In genomic region chr7:128248081-128249042, GRCm38 (mm10) we compare ENCODE assay signal across 9 mouse cellular contexts. TPM values are rescaled to one million over a fixed set of nuclear protein-coding genes. Genes with fewer than 3 reads are reported as not detected.
DNase-seq lines count a peak whose midpoint lies in the region; ATAC-seq and TF ChIP-seq lines count a peak whose summit lies in the region.
"Had no signal": no experiment of that assay in that cellular context is flagged by ENCODE, and none has a peak within 500 bp of the region (broad histone marks: within the 10 kb centered on the region; RNA-seq: fewer than 3 reads in every experiment).

No protein-coding gene starts in this region.

- no peak overlapping the region for H3K27ac ChIP-seq in layer of hippocampus, adult 2 months
- H3K27ac ChIP-seq in intestine, embryonic 16.5 days (ENCODE audit: low read length): peak overlapping the region; percentile 19; the same call in 1 of the 2 replicates
- no peak overlapping the region for H3K27ac ChIP-seq in neural tube, embryonic 12.5 days

- H3K27me3 ChIP-seq in intestine, embryonic 16.5 days (replicated peaks; ENCODE audit: control insufficient read depth, insufficient read depth, low read length): no peaks in the 10 kb centered on the region
- 0 out of 2 replicates have a peak, but pooled peaks cover 5% of the 10 kb centered on the region for H3K27me3 ChIP-seq in neural tube, embryonic 12.5 days (replicated peaks)

- H3K9ac ChIP-seq in intestine, embryonic 16.5 days (ENCODE audit: low read depth, low read length): peak overlapping the region; percentile 85
- H3K9ac ChIP-seq in neural tube, embryonic 12.5 days: no peak overlapping the region

- peak; percentile 43 for DNase-seq in cerebellum, adult 11-12 months
- no peak for DNase-seq in layer of hippocampus, adult 2 months (ENCODE audit: low spot score in 2 of 2)
- no peak for DNase-seq in layer of hippocampus, postnatal 36 days
- DNase-seq in layer of hippocampus, postnatal 10 days (ENCODE audit: low spot score in 2 of 2): no peak
- no peak for DNase-seq in left cerebral cortex, postnatal 25 days (ENCODE audit: low spot score in 2 of 2)

- H3K36me3 ChIP-seq in intestine, embryonic 16.5 days (ENCODE audit: control insufficient read depth, insufficient read depth, low read length): peaks cover 6% of the 10 kb centered on the region; the same call in 1 of the 2 replicates
- H3K36me3 ChIP-seq in neural tube, embryonic 12.5 days: peaks cover 16% of the 10 kb centered on the region

- intact Hi-C loops in left cerebral cortex, postnatal 25 days (cut with DNase I): loop anchor here (2.0 to 5.0 kb wide), 4 partner anchors 48 to 459 kb away; partner anchors contain the start of genes Rgs10 and Tial1

- ATAC-seq in cerebellum, adult (ENCODE audit: insufficient number of reproducible peaks, low FRiP score, low TSS enrichment): no peak
- ATAC-seq in intestine, embryonic 16.5 days: no peak
- no peak for ATAC-seq in neural tube, embryonic 12.5 days (ENCODE audit: low FRiP score, low read depth)

- no peak for TF ChIP-seq CTCF in layer of hippocampus, adult 2 months (conservative IDR thresholded peaks at IDR 0.05)

- peak overlapping the region; percentile 63 for H3K4me2 ChIP-seq in intestine, embryonic 16.5 days (ENCODE audit: low read depth, low read length)
- H3K4me2 ChIP-seq in neural tube, embryonic 12.5 days (replicated peaks): peak overlapping the region; percentile 73

- WGBS in intestine, embryonic 16.5 days: 76% methylated on average over 10 of the region's 10 CpGs
- WGBS in neural tube, embryonic 12.5 days: 85% methylated on average over 10 of the region's 10 CpGs

- H3K9me3 ChIP-seq in intestine, embryonic 16.5 days (ENCODE audit: control insufficient read depth, low read length): no peaks in the 10 kb centered on the region
- H3K9me3 ChIP-seq in neural tube, embryonic 12.5 days: no peaks in the 10 kb centered on the region

- peak overlapping the region; percentile 8; the same call in 1 of the 2 replicates for H3K4me3 ChIP-seq in layer of hippocampus, adult 2 months
- H3K4me3 ChIP-seq in intestine, embryonic 16.5 days (ENCODE audit: low read length): peak overlapping the region; percentile 66
- H3K4me3 ChIP-seq in neural tube, embryonic 12.5 days: no peak overlapping the region

- peaks cover 16% of the 10 kb centered on the region; the same call in 1 of the 2 replicates for H3K4me1 ChIP-seq in intestine, embryonic 16.5 days (ENCODE audit: control insufficient read depth, insufficient read depth, low read length)
- peaks cover 19% of the 10 kb centered on the region for H3K4me1 ChIP-seq in neural tube, embryonic 12.5 days

RNA-seq across cellular contexts. Expression of gene Tgfb1i1, which starts 1.8 kb away (rescaled TPM):
- total RNA-seq in layer of hippocampus, adult 2 months (2021): 10 to 100 TPM; 12.1 to 13.9 TPM
- 10 to 100 TPM; 10.9 to 13.7 TPM for total RNA-seq in layer of hippocampus, postnatal 36 days (2021)
- 167 and 175 TPM in 2 replicates for polyA plus RNA-seq in intestine, embryonic 16.5 days (2015; fragmentation: Nextera tagmentation; extraction: Ambion mirVana)
- polyA plus RNA-seq in neural tube, embryonic 12.5 days (2016; fragmentation: Nextera tagmentation; extraction: Ambion mirVana): 38.1 and 38.3 TPM in 2 replicates
- 10 to 100 TPM; 27.2 to 28.1 TPM for total RNA-seq in layer of hippocampus, postnatal 10 days (2021)
- total RNA-seq in left cerebral cortex, postnatal 25 days (2021): 10 to 100 TPM; 18.6 to 22.6 TPM

RNA-seq across cellular contexts. Expression of gene 9130023H24Rik, which starts 10.5 kb away (rescaled TPM):
- total RNA-seq in layer of hippocampus, adult 2 months (2021): 1 to 10 TPM; 3.5 to 4.0 TPM
- total RNA-seq in layer of hippocampus, postnatal 36 days (2021): 1 to 10 TPM; 3.3 to 3.6 TPM
- polyA plus RNA-seq in intestine, embryonic 16.5 days (2015; fragmentation: Nextera tagmentation; extraction: Ambion mirVana): 5.7 and 6.5 TPM in 2 replicates
- 10.7 and 12.6 TPM in 2 replicates for polyA plus RNA-seq in neural tube, embryonic 12.5 days (2016; fragmentation: Nextera tagmentation; extraction: Ambion mirVana)
- 1 to 10 TPM; 3.7 to 4.3 TPM for total RNA-seq in layer of hippocampus, postnatal 10 days (2021)
- total RNA-seq in left cerebral cortex, postnatal 25 days (2021): 1 to 10 TPM; 3.3 to 3.9 TPM

RNA-seq across cellular contexts. Expression of gene Armc5, which starts 11.2 kb away (rescaled TPM):
- 10 to 100 TPM; 10.9 to 12.6 TPM for total RNA-seq in layer of hippocampus, adult 2 months (2021)
- 10 to 100 TPM; 11.2 to 12.2 TPM for total RNA-seq in layer of hippocampus, postnatal 36 days (2021)
- polyA plus RNA-seq in intestine, embryonic 16.5 days (2015; fragmentation: Nextera tagmentation; extraction: Ambion mirVana): 15.4 and 17.8 TPM in 2 replicates
- 15.2 and 17.3 TPM in 2 replicates for polyA plus RNA-seq in neural tube, embryonic 12.5 days (2016; fragmentation: Nextera tagmentation; extraction: Ambion mirVana)
- 10 to 100 TPM; 11.4 to 11.8 TPM for total RNA-seq in layer of hippocampus, postnatal 10 days (2021)
- total RNA-seq in left cerebral cortex, postnatal 25 days (2021): 10 to 100 TPM; 13.0 to 13.4 TPM

RNA-seq across cellular contexts. Expression of gene Slc5a2, which starts 17.1 kb away (rescaled TPM):
- not detected for total RNA-seq in layer of hippocampus, adult 2 months (2021)
- total RNA-seq in layer of hippocampus, postnatal 36 days (2021): not detected
- not detected in 2 replicates for polyA plus RNA-seq in intestine, embryonic 16.5 days (2015; fragmentation: Nextera tagmentation; extraction: Ambion mirVana)
- not detected in 2 replicates for polyA plus RNA-seq in neural tube, embryonic 12.5 days (2016; fragmentation: Nextera tagmentation; extraction: Ambion mirVana)
- total RNA-seq in layer of hippocampus, postnatal 10 days (2021): not detected
- not detected for total RNA-seq in left cerebral cortex, postnatal 25 days (2021)
- polyA plus RNA-seq: thymus, postnatal 0 days had no signal

RNA-seq across cellular contexts. Expression of gene Cox6a2, which starts 42.2 kb away (rescaled TPM):
- total RNA-seq in layer of hippocampus, adult 2 months (2021): 1 to 10 TPM; 1.4 to 2.5 TPM
- 1 to 10 TPM; 3.4 to 3.6 TPM for total RNA-seq in layer of hippocampus, postnatal 36 days (2021)
- polyA plus RNA-seq in intestine, embryonic 16.5 days (2015; fragmentation: Nextera tagmentation; extraction: Ambion mirVana): 0.77 and 0.95 TPM in 2 replicates
- 2.1 and 3.3 TPM in 2 replicates for polyA plus RNA-seq in neural tube, embryonic 12.5 days (2016; fragmentation: Nextera tagmentation; extraction: Ambion mirVana)
- total RNA-seq in layer of hippocampus, postnatal 10 days (2021): 1 to 10 TPM; 4.3 to 4.8 TPM
- total RNA-seq in left cerebral cortex, postnatal 25 days (2021): 10 to 100 TPM in 1 of 2 experiments, 1 to 10 TPM in 1; 8.2 to 11.2 TPM
